Mouse (Mus musculus): ENCODE measurements around the gene Xpnpep3.

GRCm38 (mm10) chr15:81365246-81365645 is 34.7 kb upstream of the Xpnpep3 start:
- TF ChIP-seq CTCF (conservative IDR thresholded peaks at IDR 0.05; ENCODE audit: low read length): no peak
- TF ChIP-seq POU5F1 (IDR thresholded peaks at IDR 0.05; ENCODE audit: borderline replicate concordance, low read length): no peak
- TF ChIP-seq NANOG (IDR thresholded peaks at IDR 0.05; ENCODE audit: borderline replicate concordance, low read length): no peak
